Mouse (Mus musculus): ENCODE measurements around the gene Kremen2.

DNA sequence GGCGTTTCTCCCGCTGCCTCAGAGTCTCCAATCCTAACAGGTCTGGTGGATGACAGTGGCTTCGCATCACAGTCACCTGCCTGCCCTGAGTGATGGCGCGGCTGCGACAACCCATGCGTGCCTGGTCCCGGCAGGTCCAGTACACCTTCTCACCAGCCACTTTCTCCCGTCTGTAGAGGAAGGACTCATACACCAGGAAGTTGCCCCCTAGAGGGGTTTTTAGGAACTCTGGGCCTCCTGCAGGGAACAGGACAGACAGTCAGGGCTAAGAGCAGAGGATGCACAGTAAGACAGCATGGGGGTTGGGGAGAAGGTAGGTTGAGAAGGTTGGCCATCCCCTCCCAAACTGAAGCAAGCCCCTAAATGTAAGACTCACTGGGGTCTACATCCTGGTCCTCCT lies 14.6 kb upstream of the Kremen2 start:
- TF ChIP-seq POLR2A (IDR thresholded peaks at IDR 0.05; ENCODE audit: insufficient read length, low read depth) (no peak), MAX (IDR thresholded peaks at IDR 0.05; ENCODE audit: low read depth) (no peak), CEBPB (IDR thresholded peaks at IDR 0.05; ENCODE audit: insufficient read depth, poor library complexity, severe bottlenecking) (no peak), TCF12 (IDR thresholded peaks at IDR 0.05; ENCODE audit: insufficient read depth, poor library complexity, severe bottlenecking) (no peak), POLR2AphosphoS2 (IDR thresholded peaks at IDR 0.05; ENCODE audit: insufficient read length, low read depth) (no peak), USF1 (IDR thresholded peaks at IDR 0.05; ENCODE audit: low read depth) (no peak), SRF (IDR thresholded peaks at IDR 0.05; ENCODE audit: control insufficient read depth, insufficient read length, low read depth) (no peak)
